In the genomic region with DNA sequence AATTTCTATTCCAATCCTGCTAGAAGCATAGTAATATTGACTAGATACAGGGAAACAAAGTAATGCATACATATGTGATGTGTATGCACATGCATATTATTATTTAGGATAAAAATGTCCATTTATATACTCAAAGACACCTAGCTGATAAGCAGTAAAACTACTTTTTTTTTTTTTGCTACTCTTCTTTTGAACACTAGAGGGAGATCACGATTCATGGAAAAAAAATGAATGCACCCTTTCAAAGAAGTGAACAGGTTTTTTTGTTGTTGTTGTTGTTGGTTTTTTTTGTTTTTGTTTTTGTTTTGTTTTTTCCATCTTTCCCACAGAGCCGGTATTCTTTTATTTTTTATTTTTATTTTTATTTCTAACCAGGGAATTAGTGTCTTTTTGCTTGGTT, we compare ENCODE assay signal across 15 mouse cellular contexts.
DNase-seq lines count a peak whose midpoint lies in the region; ATAC-seq and TF ChIP-seq lines count a peak whose summit lies in the region.
"Had no signal": no experiment of that assay in that cellular context is flagged by ENCODE, and none has a peak within 500 bp of the region (broad histone marks: within the 10 kb centered on the region; RNA-seq: fewer than 3 reads in every experiment).

No protein-coding gene starts in this region.

- DNase-seq in cerebellum, adult 2 months, result no peak
- no peak for DNase-seq in cerebellum, adult 11 months
- peak; percentile 0 for DNase-seq in kidney, adult 2 months
- no peak for DNase-seq in kidney, postnatal 14 days
- no peak for DNase-seq in midbrain, postnatal 0 days (ENCODE audit: low spot score)
- no peak for DNase-seq in embryo, embryonic 10.5 days (ENCODE audit: low spot score)
- DNase-seq: adrenal gland, postnatal 25 days; cerebellum, postnatal 36 days; heart, adult 11 months; kidney, adult 9 months had no signal

- no peak overlapping the region for H3K4me3 ChIP-seq in cerebellum, adult 2 months (replicated peaks; ENCODE audit: insufficient read depth, low read depth, low read length)
- no peak overlapping the region for H3K4me3 ChIP-seq in kidney, adult 2 months (ENCODE audit: insufficient read depth, low read depth, low read length)
- no peak overlapping the region for H3K4me3 ChIP-seq in midbrain, postnatal 0 days (ENCODE audit: low read depth, low read length)
- no peak overlapping the region for H3K4me3 ChIP-seq in midbrain, embryonic 16.5 days (ENCODE audit: low read depth, low read length)
- H3K4me3 ChIP-seq: limb, embryonic 13.5 days; lung, embryonic 15.5 days had no signal

- no peaks in the 10 kb centered on the region for H3K27me3 ChIP-seq in cerebellum, adult 2 months (ENCODE audit: control insufficient read depth, insufficient read depth, low read length)
- H3K27me3 ChIP-seq in kidney, adult 2 months (replicated peaks; ENCODE audit: control insufficient read depth, insufficient read depth, low read length), result no peaks in the 10 kb centered on the region
- H3K27me3 ChIP-seq in midbrain, postnatal 0 days (ENCODE audit: insufficient read depth, low read length), result no peaks in the 10 kb centered on the region
- H3K27me3 ChIP-seq in midbrain, embryonic 16.5 days (ENCODE audit: control insufficient read depth, insufficient read depth, low read depth, low read length), result no peaks in the 10 kb centered on the region
- H3K27me3 ChIP-seq: limb, embryonic 13.5 days; lung, embryonic 15.5 days had no signal

- ATAC-seq in midbrain, postnatal 0 days (ENCODE audit: low FRiP score), result no peak
- no peak for ATAC-seq in midbrain, embryonic 16.5 days
- ATAC-seq in granulocyte monocyte progenitor cell, adult 5-6 weeks (replicated peaks; ENCODE audit: poor library complexity, severe bottlenecking), result no peak
- ATAC-seq: hindbrain, embryonic 16.5 days had no signal

- H3K9me3 ChIP-seq in midbrain, postnatal 0 days (ENCODE audit: low read length), result no peaks in the 10 kb centered on the region
- no peaks in the 10 kb centered on the region for H3K9me3 ChIP-seq in midbrain, embryonic 16.5 days (replicated peaks; ENCODE audit: control insufficient read depth, low read length, poor library complexity, severe bottlenecking)
- H3K9me3 ChIP-seq: limb, embryonic 13.5 days; lung, embryonic 15.5 days had no signal

- no peaks in the 10 kb centered on the region for H3K4me1 ChIP-seq in cerebellum, adult 2 months (ENCODE audit: control insufficient read depth, insufficient read depth, low read length)
- H3K4me1 ChIP-seq in kidney, adult 2 months (ENCODE audit: control insufficient read depth, insufficient read depth, low read length), result no peaks in the 10 kb centered on the region
- H3K4me1 ChIP-seq in midbrain, postnatal 0 days (ENCODE audit: insufficient read depth, low read length), result no peaks in the 10 kb centered on the region
- H3K4me1 ChIP-seq in midbrain, embryonic 16.5 days (ENCODE audit: control insufficient read depth, insufficient read depth, low read length), result no peaks in the 10 kb centered on the region
- H3K4me1 ChIP-seq: limb, embryonic 13.5 days; lung, embryonic 15.5 days had no signal

- no peaks in the 10 kb centered on the region for H3K36me3 ChIP-seq in kidney, adult 2 months (ENCODE audit: control insufficient read depth, insufficient read depth, low read length)
- no peaks in the 10 kb centered on the region for H3K36me3 ChIP-seq in midbrain, postnatal 0 days (ENCODE audit: insufficient read depth, low read length)
- no peaks in the 10 kb centered on the region for H3K36me3 ChIP-seq in midbrain, embryonic 16.5 days (ENCODE audit: control insufficient read depth, insufficient read depth, low read length)
- H3K36me3 ChIP-seq: limb, embryonic 13.5 days; lung, embryonic 15.5 days had no signal

- H3K9ac ChIP-seq in midbrain, postnatal 0 days (replicated peaks; ENCODE audit: low read length, poor library complexity, severe bottlenecking), result no peak overlapping the region
- no peak overlapping the region for H3K9ac ChIP-seq in midbrain, embryonic 16.5 days (ENCODE audit: low read depth, low read length)
- H3K9ac ChIP-seq: limb, embryonic 13.5 days; lung, embryonic 15.5 days had no signal

- no peak overlapping the region for H3K27ac ChIP-seq in cerebellum, adult 2 months (ENCODE audit: insufficient read depth, low read length)
- H3K27ac ChIP-seq in kidney, adult 2 months (ENCODE audit: insufficient read depth, low read depth, low read length), result no peak overlapping the region
- no peak overlapping the region for H3K27ac ChIP-seq in midbrain, postnatal 0 days (ENCODE audit: low read depth, low read length)
- no peak overlapping the region for H3K27ac ChIP-seq in midbrain, embryonic 16.5 days (ENCODE audit: low read length)
- H3K27ac ChIP-seq: limb, embryonic 13.5 days; lung, embryonic 15.5 days had no signal

- WGBS in cerebellum, adult 2 months, result 12% methylated on average over 2 of the region's 2 CpGs
- 7% methylated on average over 2 of the region's 2 CpGs for WGBS in kidney, adult 2 months
- 10% methylated on average over 2 of the region's 2 CpGs for WGBS in midbrain, postnatal 0 days
- 15% methylated on average over 2 of the region's 2 CpGs for WGBS in midbrain, embryonic 16.5 days

- 0 out of 2 replicates have a peak, but pooled peaks have one; percentile 4 for TF ChIP-seq CTCF in cerebellum, adult 2 months (IDR thresholded peaks at IDR 0.05; ENCODE audit: borderline replicate concordance, insufficient read depth, low read depth, low read length)
- no peak for TF ChIP-seq CTCF in kidney, adult 2 months (conservative IDR thresholded peaks at IDR 0.05; ENCODE audit: insufficient read depth, insufficient read length, low read depth, low read length)
- peak; percentile 71 for TF ChIP-seq CTCF in midbrain, postnatal 0 days (IDR thresholded peaks at IDR 0.05)

- no peak overlapping the region for H3K4me2 ChIP-seq in midbrain, postnatal 0 days (ENCODE audit: low read depth, low read length, poor library complexity, severe bottlenecking)
- no peak overlapping the region for H3K4me2 ChIP-seq in midbrain, embryonic 16.5 days (ENCODE audit: low read length)
- H3K4me2 ChIP-seq: limb, embryonic 13.5 days; lung, embryonic 15.5 days had no signal

- no peak for TF ChIP-seq POLR2A in cerebellum, adult 2 months (IDR thresholded peaks at IDR 0.05; ENCODE audit: borderline replicate concordance, insufficient read depth, low read length)
- no peak for TF ChIP-seq POLR2A in kidney, adult 2 months (IDR thresholded peaks at IDR 0.05; ENCODE audit: low read depth, low read length)
